14 mouse cellular contexts compared by ENCODE assay signal in the genomic region with DNA sequence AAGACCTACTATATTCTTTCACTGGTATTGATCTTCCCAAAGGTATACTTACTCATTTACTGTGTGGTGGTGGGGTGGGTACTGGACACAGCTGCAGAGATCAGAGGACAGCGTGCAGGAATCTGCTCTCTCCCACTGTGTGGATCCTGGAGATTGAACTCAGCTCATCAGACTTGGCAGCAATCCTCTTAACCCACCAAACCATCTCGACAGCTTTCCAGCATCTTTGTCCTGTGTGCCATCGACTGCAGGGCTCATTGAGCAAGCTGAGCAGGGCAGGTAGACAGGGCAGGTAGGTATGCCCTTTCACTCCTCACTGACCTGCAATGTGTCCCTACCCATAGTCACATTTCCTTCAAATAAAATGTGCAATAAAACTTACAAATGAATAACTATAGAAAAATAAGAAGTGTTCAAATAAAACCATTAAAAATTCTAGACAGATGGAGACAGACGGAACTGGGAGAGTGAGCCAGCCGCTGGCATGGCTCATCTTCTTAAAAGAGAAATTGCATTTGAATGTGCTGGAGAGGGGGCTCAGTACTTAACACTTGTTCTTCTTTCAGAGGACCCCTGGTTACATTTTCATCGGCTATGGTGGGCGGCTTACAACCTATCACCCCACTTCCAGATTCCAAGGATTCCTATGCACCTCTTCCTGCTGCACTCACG.
"Had no signal": no experiment of that assay in that cellular context is flagged by ENCODE, and none has a peak within 500 bp of the region (broad histone marks: within the 10 kb centered on the region; RNA-seq: fewer than 3 reads in every experiment).

No protein-coding gene starts in this region.

- H3K9ac ChIP-seq: limb, embryonic 15.5 days; liver, embryonic 12.5 days; lung, embryonic 14.5 days; neural tube, embryonic 13.5 days had no signal

- H3K4me1 ChIP-seq: limb, embryonic 15.5 days; liver, embryonic 12.5 days; midbrain, embryonic 10.5 days; neural tube, embryonic 13.5 days had no signal

- H3K4me3 ChIP-seq: limb, embryonic 15.5 days; liver, embryonic 12.5 days; midbrain, embryonic 10.5 days; neural tube, embryonic 13.5 days had no signal

- H3K9me3 ChIP-seq: limb, embryonic 15.5 days; liver, embryonic 12.5 days had no signal

- H3K4me2 ChIP-seq: limb, embryonic 15.5 days; liver, embryonic 12.5 days; lung, embryonic 14.5 days; neural tube, embryonic 13.5 days had no signal

- H3K36me3 ChIP-seq: limb, embryonic 15.5 days; liver, embryonic 12.5 days; midbrain, embryonic 10.5 days; neural tube, embryonic 13.5 days had no signal

- ATAC-seq: liver, embryonic 12.5 days; midbrain, embryonic 16.5 days had no signal

- DNase-seq: kidney, adult 18-20 months; kidney, postnatal 10 days; kidney, postnatal 4 days; lung, embryonic 14.5 days; lung, postnatal 10 days; lung, postnatal 4 days; retina, postnatal 1 day; right cerebral cortex, postnatal 25 days; thymus, postnatal 36 days had no signal

- H3K27ac ChIP-seq: limb, embryonic 15.5 days; liver, embryonic 12.5 days; midbrain, embryonic 10.5 days; neural tube, embryonic 13.5 days had no signal
